ENCODE assay signal across 13 mouse cellular contexts in the genomic region with DNA sequence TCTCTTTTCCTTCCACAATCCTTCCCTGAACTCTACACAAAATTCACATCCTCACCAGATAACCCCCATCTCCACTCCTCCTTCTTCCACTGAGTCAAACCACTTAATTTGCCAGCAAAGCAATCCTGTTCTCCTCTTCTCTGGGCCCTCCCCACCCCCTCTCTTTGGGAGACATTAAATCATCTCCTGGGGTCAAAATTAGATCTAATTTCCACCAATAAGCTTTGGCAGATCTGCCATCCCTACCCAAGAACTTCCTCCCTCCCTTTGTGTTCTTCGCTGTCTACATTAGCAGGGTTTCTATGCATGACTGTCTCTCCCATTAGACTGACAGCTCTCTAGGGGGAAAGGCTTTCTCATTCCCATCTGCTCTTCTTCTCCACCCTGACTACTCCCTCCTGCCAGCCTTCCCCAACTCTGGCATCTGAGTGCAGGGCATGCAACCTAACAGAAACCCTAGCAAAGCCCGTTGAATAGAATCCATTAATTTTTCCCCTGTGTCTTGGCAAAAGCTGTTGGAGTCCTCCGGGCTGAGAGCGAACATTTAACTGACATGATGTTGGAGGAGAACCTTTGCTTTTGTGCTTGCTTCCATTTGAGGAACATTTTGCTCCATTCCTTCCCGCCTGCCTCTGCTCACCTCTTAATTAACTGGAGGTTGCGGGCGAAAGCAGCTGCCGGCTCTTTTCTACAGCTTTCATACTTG. TPM values are rescaled to one million over a fixed set of nuclear protein-coding genes. Genes with fewer than 3 reads are reported as not detected.
A peak's percentile ranks its signal among the peaks of the same experiment; 100 is the strongest.
DNase-seq lines count a peak whose midpoint lies in the region; ATAC-seq and TF ChIP-seq lines count a peak whose summit lies in the region.
"Had no signal": no experiment of that assay in that cellular context is flagged by ENCODE, and none has a peak within 500 bp of the region (broad histone marks: within the 10 kb centered on the region; RNA-seq: fewer than 3 reads in every experiment).

No protein-coding gene starts in this region.

- no peaks in the 10 kb centered on the region for H3K36me3 ChIP-seq in hindbrain, embryonic 13.5 days
- no peaks in the 10 kb centered on the region for H3K36me3 ChIP-seq in neural tube, embryonic 13.5 days
- no peaks in the 10 kb centered on the region for H3K36me3 ChIP-seq in thymus, adult 2 months (ENCODE audit: control insufficient read depth, insufficient read depth, low read length)
- H3K36me3 ChIP-seq: embryonic facial prominence, embryonic 13.5 days had no signal

- H3K9me3 ChIP-seq in hindbrain, embryonic 13.5 days = no peaks in the 10 kb centered on the region
- H3K9me3 ChIP-seq in neural tube, embryonic 13.5 days = no peaks in the 10 kb centered on the region
- H3K9me3 ChIP-seq: embryonic facial prominence, embryonic 13.5 days had no signal

- peak; percentile 60 for ATAC-seq in frontal cortex, adult (ENCODE audit: low TSS enrichment)
- peak; percentile 63; the same call in 1 of the 2 replicates for ATAC-seq in hindbrain, embryonic 13.5 days (ENCODE audit: low FRiP score)
- ATAC-seq in neural tube, embryonic 13.5 days (ENCODE audit: low read depth) = peak; percentile 87
- ATAC-seq: intestine, postnatal 0 days had no signal

- H3K27ac ChIP-seq in hindbrain, embryonic 13.5 days = peak overlapping the region; percentile 59
- peak overlapping the region; percentile 59 for H3K27ac ChIP-seq in neural tube, embryonic 13.5 days (replicated peaks)
- H3K27ac ChIP-seq in thymus, adult 2 months (ENCODE audit: control insufficient read depth, insufficient read depth, low read length) = no peak overlapping the region
- H3K27ac ChIP-seq: embryonic facial prominence, embryonic 13.5 days had no signal

- no peak overlapping the region for H3K4me2 ChIP-seq in hindbrain, embryonic 13.5 days
- H3K4me2 ChIP-seq in neural tube, embryonic 13.5 days = no peak overlapping the region
- H3K4me2 ChIP-seq: embryonic facial prominence, embryonic 13.5 days had no signal

- DNase-seq in frontal cortex, postnatal 25 days (ENCODE audit: low spot score in 2 of 2) = no peak
- peak; percentile 76 for DNase-seq in brain, embryonic 14.5 days (ENCODE audit: low read depth)
- DNase-seq in kidney, adult 18-20 months = no peak
- DNase-seq in thymus, adult 2 months = no peak
- DNase-seq: cerebellum, adult 9-11 months; kidney, postnatal 4 days; lung, adult 2 months; right cerebral cortex, adult 18-20 months had no signal

- TF ChIP-seq POLR2A in brain, embryonic 14.5 days (IDR thresholded peaks at IDR 0.05; ENCODE audit: borderline replicate concordance, extremely low read depth, insufficient read depth, insufficient read length, poor library complexity, severe bottlenecking) = no peak
- TF ChIP-seq POLR2A in thymus, adult 2 months (IDR thresholded peaks at IDR 0.05; ENCODE audit: control insufficient read depth, extremely low read depth, insufficient read depth, low read length, poor library complexity) = no peak

- no peak overlapping the region for H3K9ac ChIP-seq in hindbrain, embryonic 13.5 days
- no peak overlapping the region for H3K9ac ChIP-seq in neural tube, embryonic 13.5 days
- H3K9ac ChIP-seq: embryonic facial prominence, embryonic 13.5 days had no signal

- 47% methylated on average over 8 of the region's 8 CpGs for WGBS in hindbrain, embryonic 13.5 days
- WGBS in neural tube, embryonic 13.5 days = 40% methylated on average over 8 of the region's 8 CpGs
- WGBS in thymus, adult 2 months = 92% methylated on average over 8 of the region's 8 CpGs

- H3K27me3 ChIP-seq in hindbrain, embryonic 13.5 days = no peaks in the 10 kb centered on the region
- H3K27me3 ChIP-seq in neural tube, embryonic 13.5 days = no peaks in the 10 kb centered on the region
- no peaks in the 10 kb centered on the region for H3K27me3 ChIP-seq in thymus, adult 2 months (ENCODE audit: control insufficient read depth, insufficient read depth, low read length)
- H3K27me3 ChIP-seq: embryonic facial prominence, embryonic 13.5 days had no signal

- TF ChIP-seq CTCF in brain, embryonic 14.5 days (IDR thresholded peaks at IDR 0.05; ENCODE audit: borderline replicate concordance, extremely low read depth, insufficient read depth, insufficient read length) = no peak
- no peak for TF ChIP-seq CTCF in thymus, adult 2 months (IDR thresholded peaks at IDR 0.05; ENCODE audit: borderline replicate concordance, control insufficient read depth, extremely low read depth, insufficient read depth, low read length, poor library complexity)

- no peak overlapping the region for H3K4me3 ChIP-seq in hindbrain, embryonic 13.5 days
- H3K4me3 ChIP-seq in neural tube, embryonic 13.5 days = no peak overlapping the region
- no peak overlapping the region for H3K4me3 ChIP-seq in thymus, adult 2 months (ENCODE audit: control insufficient read depth, insufficient read depth, low read length)
- H3K4me3 ChIP-seq: embryonic facial prominence, embryonic 13.5 days had no signal

- peaks cover 17% of the 10 kb centered on the region for H3K4me1 ChIP-seq in hindbrain, embryonic 13.5 days (replicated peaks)
- H3K4me1 ChIP-seq in neural tube, embryonic 13.5 days (replicated peaks) = peaks cover 13% of the 10 kb centered on the region
- H3K4me1 ChIP-seq in thymus, adult 2 months (replicated peaks; ENCODE audit: control insufficient read depth, insufficient read depth, low read length) = no peaks in the 10 kb centered on the region
- H3K4me1 ChIP-seq: embryonic facial prominence, embryonic 13.5 days had no signal

RNA-seq across cellular contexts. Expression of gene Gria1, which starts 59.2 kb away (rescaled TPM):
- polyA plus RNA-seq in brain, embryonic 14.5 days (2012; rRNA removed) = 29.6 and 38.1 TPM in 2 replicates
- 26.5 and 29.4 TPM in 2 replicates for polyA plus RNA-seq in hindbrain, embryonic 13.5 days (2015; fragmentation: Nextera tagmentation; extraction: Ambion mirVana)
- polyA plus RNA-seq in neural tube, embryonic 13.5 days (2015; fragmentation: Nextera tagmentation; extraction: Ambion mirVana) = 23.3 and 28.1 TPM in 2 replicates
- polyA plus RNA-seq in thymus, adult 2 months (2012; rRNA removed) = 0.04 and 0.05 TPM in 2 replicates

Comparison
In these comparisons a context has a peak if more than half of its experiments do, and no peak if none do; other contexts are left out.
1. RNA of gene Gria1, which starts 59.2 kb away (polyA plus RNA-seq): 29.6 to 38.1 TPM in brain, embryonic 14.5 days, 26.5 to 29.4 TPM in hindbrain, embryonic 13.5 days and 23.3 to 28.1 TPM in neural tube, embryonic 13.5 days; 0.04 to 0.05 TPM in thymus, adult 2 months; every median in the first group is over 10 times any median in the second.
2. Peak in every context shown above with its lines, with median percentiles within 50 percentile points of each other: ATAC-seq.